Mouse (Mus musculus) C2C12 (cell line): ENCODE results near the gene Elfn1. TPM values are rescaled to one million over a fixed set of nuclear protein-coding genes. Genes with fewer than 3 reads are reported as not detected.

Source experiments
- H3K27me3 ChIP-seq: one replicate; pipeline ENCODE4 v1.6.1; 2011; ENCODE audit not compliant: control insufficient read depth, insufficient read depth, insufficient read length
- H3K36me3 ChIP-seq: one replicate; pipeline ENCODE4 v1.6.1; 2011; ENCODE audit not compliant: control insufficient read depth, insufficient read depth
- H3K4me3 ChIP-seq: one replicate; pipeline ENCODE4 v1.5.1; 2011; ENCODE audit warnings: mild to moderate bottlenecking, control low read depth; ENCODE audit not compliant: poor library complexity, insufficient read depth, severe bottlenecking
- H3K79me2 ChIP-seq: one replicate; pipeline ENCODE4 v1.6.1; 2011; ENCODE audit not compliant: control insufficient read depth, insufficient read depth
- H3K79me3 ChIP-seq: one replicate; pipeline ENCODE4 v1.6.1; 2011; ENCODE audit warnings: low read depth, control low read depth
- H3ac ChIP-seq: one replicate; pipeline ENCODE3; 2011; ENCODE audit warnings: low read depth; ENCODE audit not compliant: control insufficient read depth, insufficient read length
- CEBPB ChIP-seq: IDR thresholded peaks from one replicate; pipeline ENCODE4 v1.6.1; 2011; ENCODE audit warnings: low read depth, mild to moderate bottlenecking, control low read depth, moderate library complexity
- CTCF ChIP-seq: IDR thresholded peaks from one replicate; pipeline ENCODE4 v1.5.1; 2011; ENCODE audit not compliant: control insufficient read depth, insufficient read depth, insufficient read length
- FOSL1 ChIP-seq: IDR thresholded peaks from one replicate; pipeline ENCODE4 v1.8.0; 2011; ENCODE audit warnings: mild to moderate bottlenecking, low read length; ENCODE audit not compliant: poor library complexity, insufficient read depth, severe bottlenecking
- MAX ChIP-seq: IDR thresholded peaks from one replicate; pipeline ENCODE4 v1.6.1; 2011; ENCODE audit warnings: mild to moderate bottlenecking, control low read depth
- MYOD1 ChIP-seq: IDR thresholded peaks from one replicate; pipeline ENCODE4 v1.6.1; 2011; ENCODE audit warnings: low read depth; ENCODE audit not compliant: control insufficient read depth, insufficient read length
- MYOG ChIP-seq: IDR thresholded peaks from one replicate; pipeline ENCODE4 v1.6.1; 2011; ENCODE audit not compliant: control insufficient read depth, insufficient read length; ENCODE audit errors: extremely low read depth
- USF1 ChIP-seq: IDR thresholded peaks from one replicate; pipeline ENCODE4 v1.6.1; 2011; ENCODE audit warnings: low read depth, mild to moderate bottlenecking, control low read depth, moderate library complexity
- polyA plus RNA-seq: library from polyadenylated mRNA; unstranded; fragments of >200 nt; fragmentation: generic; extraction: Trizol; gene quantifications from one replicate; pipeline ENCODE4 v1.2.1, GENCODE M21; 2012; ENCODE audit warnings: missing spikeins

Elfn1 gene
- polyA plus RNA-seq, 1 experiment: 0.04 TPM

DNA sequence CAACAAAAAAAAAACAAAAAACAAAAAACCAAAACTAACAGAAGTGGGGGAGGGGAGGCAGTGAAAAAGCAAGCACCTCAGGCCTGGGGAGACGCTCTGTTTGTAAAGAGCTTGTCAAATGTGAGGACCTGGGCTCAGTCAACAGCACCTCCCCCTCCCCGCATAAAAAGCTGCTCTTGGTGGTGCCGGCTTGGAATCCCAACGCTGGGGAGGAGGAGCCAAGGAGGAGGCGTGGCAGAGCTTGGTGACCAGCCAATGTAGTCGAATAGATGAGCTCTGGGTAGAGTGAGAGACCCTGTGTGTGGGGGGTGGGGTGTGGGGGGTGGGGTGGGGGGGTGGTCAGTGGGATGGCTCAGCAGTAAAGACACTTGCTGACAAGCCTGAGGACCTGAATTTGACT, 91.2 kb downstream of the Elfn1 start:
- no peaks in the 10 kb centered on the region for H3K79me3 ChIP-seq
- H3ac ChIP-seq: no peak overlapping the region
- H3K79me2 ChIP-seq: no peaks in the 10 kb centered on the region
- no peak for TF ChIP-seq CEBPB
- no peak for TF ChIP-seq USF1
- no peak for TF ChIP-seq CTCF
- TF ChIP-seq MYOG: no peak
- no peak for TF ChIP-seq MYOD1
- no peak for TF ChIP-seq FOSL1
- TF ChIP-seq MAX: no peak
- no peaks in the 10 kb centered on the region for H3K27me3 ChIP-seq
- no peak overlapping the region for H3K4me3 ChIP-seq
- no peaks in the 10 kb centered on the region for H3K36me3 ChIP-seq

DNA sequence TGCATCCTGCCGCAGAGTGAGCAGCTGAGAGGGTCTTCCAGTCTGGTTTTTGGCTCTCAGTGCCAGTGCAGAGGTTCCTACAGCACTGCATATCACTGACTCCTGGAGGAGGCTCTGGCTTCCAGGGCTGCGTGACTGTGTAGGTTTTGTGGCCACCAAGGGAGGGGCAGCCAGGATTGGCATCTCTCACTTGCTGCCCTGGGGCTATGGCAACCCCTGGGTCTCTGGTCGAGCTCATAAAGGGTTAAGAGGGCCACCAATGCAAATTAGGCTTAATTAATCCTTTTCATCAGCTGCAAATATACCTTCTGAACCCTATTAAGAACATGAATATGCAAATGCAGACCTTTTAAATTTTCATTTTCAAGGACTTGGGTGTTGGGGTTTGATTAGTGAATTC, 94.8 kb downstream of the Elfn1 start:
- Histone ChIP-seq H3K36me3 (no peaks in the 10 kb centered on the region), H3K79me3 (no peaks in the 10 kb centered on the region), H3K4me3 (no peak overlapping the region), H3K27me3 (no peaks in the 10 kb centered on the region), H3K79me2 (no peaks in the 10 kb centered on the region), H3ac (no peak overlapping the region)
- TF ChIP-seq MYOD1: no peak
- no peak for TF ChIP-seq MYOG
- no peak for TF ChIP-seq CTCF
- TF ChIP-seq FOSL1: no peak
- TF ChIP-seq CEBPB: no peak
- TF ChIP-seq MAX: no peak
- TF ChIP-seq USF1: no peak

DNA sequence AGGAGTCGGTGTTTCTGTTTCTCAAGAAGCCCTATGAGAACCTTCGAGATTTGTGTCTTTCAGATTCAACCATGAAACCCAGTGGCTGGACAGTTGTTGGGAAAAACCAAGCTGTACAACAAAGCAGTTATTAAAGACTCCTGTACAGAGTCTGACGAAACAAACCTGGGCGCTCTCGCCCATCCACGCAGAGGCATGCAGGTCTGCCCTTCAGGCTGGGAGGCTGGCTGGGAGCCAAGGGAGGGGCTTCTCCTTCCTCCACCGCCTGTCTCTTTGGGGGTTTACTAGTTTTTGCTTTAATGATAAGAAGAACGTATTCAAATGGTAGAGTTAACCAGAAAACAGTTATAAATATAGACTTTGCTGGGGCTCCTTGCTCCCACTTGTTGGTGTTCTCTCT, 99.1 kb downstream of the Elfn1 start:
- Histone ChIP-seq H3K79me2 (no peaks in the 10 kb centered on the region), H3K36me3 (no peaks in the 10 kb centered on the region), H3ac (no peak overlapping the region), H3K79me3 (no peaks in the 10 kb centered on the region), H3K27me3 (no peaks in the 10 kb centered on the region), H3K4me3 (no peak overlapping the region)
- TF ChIP-seq CEBPB: no peak
- no peak for TF ChIP-seq USF1
- TF ChIP-seq FOSL1: no peak
- no peak for TF ChIP-seq MYOG
- no peak for TF ChIP-seq MAX
- no peak for TF ChIP-seq CTCF
- no peak for TF ChIP-seq MYOD1

GRCm38 (mm10) chr5:140007656-140008522, 100.1 kb downstream of the Elfn1 start:
- Histone ChIP-seq H3K4me3 (no peak overlapping the region), H3K36me3 (no peaks in the 10 kb centered on the region), H3K79me2 (no peaks in the 10 kb centered on the region), H3ac (no peak overlapping the region), H3K79me3 (no peaks in the 10 kb centered on the region), H3K27me3 (no peaks in the 10 kb centered on the region)
- no peak for TF ChIP-seq MYOG
- no peak for TF ChIP-seq FOSL1
- no peak for TF ChIP-seq CEBPB
- no peak for TF ChIP-seq USF1
- TF ChIP-seq MYOD1: no peak
- no peak for TF ChIP-seq CTCF
- TF ChIP-seq MAX: no peak

DNA sequence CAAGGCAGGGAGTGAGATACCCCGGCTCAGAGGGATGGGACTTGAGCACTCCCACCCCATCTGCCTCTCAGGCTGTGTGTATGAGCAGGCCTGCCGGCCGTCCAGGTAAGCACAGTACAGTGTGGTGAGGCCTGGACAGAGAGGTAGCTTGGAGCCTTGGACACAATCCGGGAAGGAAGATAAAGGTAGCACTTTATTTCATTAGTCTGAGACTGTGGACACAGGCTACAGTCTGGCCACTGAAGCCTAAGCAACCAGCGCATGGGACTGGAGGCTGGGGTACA, 100.7 kb downstream of the Elfn1 start:
- TF ChIP-seq MYOG (no peak), CEBPB (no peak), USF1 (no peak), FOSL1 (no peak), CTCF (no peak), MYOD1 (no peak), MAX (no peak)
- no peaks in the 10 kb centered on the region for H3K27me3 ChIP-seq
- H3K79me2 ChIP-seq: no peaks in the 10 kb centered on the region
- no peaks in the 10 kb centered on the region for H3K36me3 ChIP-seq
- H3K79me3 ChIP-seq: no peaks in the 10 kb centered on the region
- H3K4me3 ChIP-seq: no peak overlapping the region
- no peak overlapping the region for H3ac ChIP-seq

DNA sequence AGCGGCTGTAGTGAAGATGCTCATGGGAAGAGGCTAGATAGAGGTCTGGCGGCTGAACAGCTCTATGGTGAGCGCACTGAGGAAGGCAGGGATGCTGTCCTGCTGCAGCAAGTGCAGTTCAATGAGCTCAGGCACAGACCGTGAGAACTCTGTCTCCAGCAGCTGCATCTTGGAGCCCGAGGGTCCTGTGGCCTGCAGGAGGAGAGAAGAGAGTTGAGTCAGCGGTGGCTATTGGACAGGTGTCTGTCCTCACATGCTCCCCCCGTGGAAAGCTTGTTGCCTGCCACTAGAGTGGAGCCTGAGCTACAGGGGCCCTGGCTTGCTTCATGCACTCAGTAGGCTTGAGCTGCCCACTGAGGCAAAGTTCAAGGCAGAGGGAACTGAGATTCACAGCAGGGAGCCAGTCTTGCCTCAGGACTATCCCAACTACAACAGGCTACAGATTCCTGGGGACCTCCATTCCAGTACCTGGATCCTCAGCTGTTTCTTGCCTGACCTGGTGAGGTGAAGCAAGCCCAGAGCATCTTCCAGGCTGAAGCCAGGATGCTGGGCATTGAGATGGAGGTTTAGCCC, 101.4 kb downstream of the Elfn1 start:
- H3K4me3 ChIP-seq: no peak overlapping the region
- H3K79me3 ChIP-seq: no peaks in the 10 kb centered on the region
- no peaks in the 10 kb centered on the region for H3K79me2 ChIP-seq
- no peaks in the 10 kb centered on the region for H3K27me3 ChIP-seq
- H3K36me3 ChIP-seq: no peaks in the 10 kb centered on the region
- TF ChIP-seq MYOG (no peak), MAX (no peak), USF1 (no peak), CEBPB (no peak), FOSL1 (no peak), CTCF (no peak), MYOD1 (no peak)
- no peak overlapping the region for H3ac ChIP-seq
